Mouse (Mus musculus): ENCODE data around the gene Olfr1392.

DNA sequence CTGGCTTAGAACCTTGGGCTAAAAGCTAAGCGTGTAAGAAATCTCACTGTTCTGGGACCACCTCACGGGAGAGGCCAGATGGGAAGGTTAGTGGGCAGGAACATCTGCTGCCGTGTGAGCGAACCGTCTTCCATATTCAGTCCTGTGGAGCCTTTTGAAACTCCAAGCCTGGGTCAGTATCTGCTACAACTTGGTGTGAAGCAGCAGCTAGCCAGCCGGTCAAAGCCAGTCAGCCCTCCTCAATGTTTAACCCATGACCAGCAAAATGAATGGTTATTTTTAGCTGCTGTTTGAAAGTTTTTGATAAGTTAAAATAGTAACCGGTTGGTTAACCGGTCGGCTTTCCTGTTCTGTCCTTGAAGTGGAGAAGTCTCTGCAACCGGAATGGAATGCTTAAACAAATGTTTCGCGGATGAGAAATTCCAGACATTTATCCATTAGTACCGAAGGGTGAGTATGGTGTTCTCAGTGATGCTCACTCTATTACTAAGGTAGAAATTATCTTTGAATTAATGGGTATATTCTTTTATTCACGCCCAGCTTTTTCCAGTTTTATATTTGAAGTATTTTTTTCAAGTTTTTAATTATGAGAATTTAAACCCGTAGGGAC, 17.0 kb upstream of the Olfr1392 start:
- TF ChIP-seq POLR2A (IDR thresholded peaks at IDR 0.05; ENCODE audit: extremely low read depth, insufficient read depth, low read length): no peak
- TF ChIP-seq CTCF (IDR thresholded peaks at IDR 0.05; ENCODE audit: low read depth, low read length): no peak
